Mouse (Mus musculus) lung, embryonic 15.5 days (tissue): ENCODE results near the gene Crb1. TPM values are rescaled to one million over a fixed set of nuclear protein-coding genes. Genes with fewer than 3 reads are reported as not detected.
"Not testable (repeated sequence)": the region's sequence is repeated elsewhere in the genome, so short reads cannot be mapped to it uniquely, and the experiment has no call there.

Experiments
- ATAC-seq: fragments of 200-750 bp; cut with Nextera tagmentation; 2 replicates; pipeline ENCODE4 v1.8.0; 2017; ENCODE audit warnings: moderate number of reproducible peaks, borderline replicate concordance; ENCODE audit not compliant: low FRiP score, low TSS enrichment; ENCODE audit errors: extremely low read depth
- H3K27ac ChIP-seq: fragments of 300-500 bp; sonication (generic); 2 replicates; pipeline ENCODE4 v1.5.1; 2015; ENCODE audit warnings: moderate library complexity, mild to moderate bottlenecking, inconsistent platforms
- H3K27me3 ChIP-seq: fragments of 300-500 bp; sonication (generic); 2 replicates; pipeline ENCODE4 v1.6.1; 2015; ENCODE audit warnings: inconsistent platforms
- H3K36me3 ChIP-seq: fragments of 300-500 bp; sonication (generic); 2 replicates; pipeline ENCODE4 v1.6.1; 2015; ENCODE audit warnings: inconsistent platforms
- H3K4me1 ChIP-seq: fragments of 300-500 bp; sonication (generic); 2 replicates; pipeline ENCODE4 v1.6.1; 2015; ENCODE audit warnings: inconsistent platforms
- H3K4me2 ChIP-seq: fragments of 300-500 bp; sonication (generic); 2 replicates; pipeline ENCODE4 v1.6.1; 2015; ENCODE audit warnings: inconsistent platforms, mild to moderate bottlenecking, moderate library complexity
- H3K4me3 ChIP-seq: fragments of 300-500 bp; sonication (generic); 2 replicates; pipeline ENCODE4 v1.5.1; 2015; ENCODE audit warnings: mild to moderate bottlenecking, inconsistent platforms
- H3K9ac ChIP-seq: fragments of 300-500 bp; sonication (generic); 2 replicates; pipeline ENCODE4 v1.6.1; 2015; ENCODE audit warnings: inconsistent platforms
- H3K9me3 ChIP-seq: fragments of 300-500 bp; sonication (generic); 2 replicates; pipeline ENCODE4 v1.6.1; 2016; ENCODE audit warnings: inconsistent platforms
- WGBS: fragments of 180-500 bp; shearing (Covaris S2); methylation state at CpG from one replicate; pipeline ENCODE4 v1.1.7; 2015; 5-methylcytosine and 5-hydroxymethylcytosine counted together
- polyA plus RNA-seq: library from polyadenylated mRNA; unstranded; fragments of >200 nt; fragmentation: Nextera tagmentation; extraction: Ambion mirVana; gene quantifications from 2 replicates; pipeline ENCODE4 v1.2.1, GENCODE M21; 2015

The Crb1 gene
- polyA plus RNA-seq, 1 experiment from 2014 or later: 0.05 TPM

DNA sequence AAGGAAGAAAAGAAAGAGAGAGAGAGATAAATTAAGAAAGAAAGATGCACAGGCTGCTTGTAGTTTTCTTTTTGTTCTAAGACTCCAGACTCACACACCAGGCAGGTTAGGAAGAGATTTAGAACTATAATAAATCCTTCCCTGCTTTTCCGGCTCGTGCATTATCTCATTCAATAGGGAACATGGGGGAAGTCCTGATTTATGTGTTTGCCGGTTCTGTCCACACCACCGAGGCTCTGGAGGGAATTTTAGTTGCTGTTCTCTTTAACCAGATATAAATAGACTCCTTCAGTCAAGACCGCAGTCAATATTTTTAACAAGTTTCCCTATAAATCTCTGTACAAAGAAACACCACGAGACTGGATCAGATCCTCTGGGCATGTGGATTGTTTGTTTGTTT lies 57.1 kb downstream of the Crb1 start:
- Histone ChIP-seq H3K4me3 (no peak overlapping the region), H3K9ac (no peak overlapping the region), H3K27me3 (no peaks in the 10 kb centered on the region), H3K36me3 (no peaks in the 10 kb centered on the region), H3K4me2 (no peak overlapping the region), H3K27ac (no peak overlapping the region), H3K9me3 (no peaks in the 10 kb centered on the region), H3K4me1 (no peaks in the 10 kb centered on the region)
- no peak for ATAC-seq
- WGBS: 50% methylated on average over 6 of the region's 6 CpGs

DNA sequence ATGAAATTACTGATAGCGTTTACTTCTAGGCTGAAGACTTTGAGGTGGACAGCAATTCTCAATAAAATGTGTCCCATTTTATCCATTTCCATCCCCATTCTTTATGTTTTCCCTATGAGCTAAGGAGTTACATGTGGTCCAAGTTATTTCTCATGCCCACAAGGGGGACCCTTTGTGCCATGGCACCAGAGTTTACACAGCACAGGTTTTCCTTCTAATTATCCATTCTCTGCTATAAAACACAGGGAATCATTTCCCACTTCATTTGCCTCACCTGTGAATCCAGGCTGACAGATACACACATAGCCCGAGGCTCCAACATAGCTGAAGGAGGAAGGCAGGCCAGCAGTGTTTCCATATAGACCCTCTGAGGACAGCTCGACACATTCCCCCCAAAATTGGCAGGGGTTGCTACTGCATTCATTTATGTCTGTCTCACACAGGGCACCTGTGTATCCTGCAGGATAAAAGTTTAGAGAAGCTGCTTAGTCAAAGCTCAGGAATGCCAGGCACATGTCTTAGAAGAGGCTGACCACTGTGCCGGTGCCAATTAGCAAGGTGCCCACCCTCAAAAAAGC lies 62.5 kb downstream of the Crb1 start:
- ATAC-seq: no peak
- Histone ChIP-seq H3K27me3 (no peaks in the 10 kb centered on the region), H3K4me2 (no peak overlapping the region), H3K4me1 (no peaks in the 10 kb centered on the region), H3K9ac (no peak overlapping the region), H3K36me3 (no peaks in the 10 kb centered on the region), H3K27ac (no peak overlapping the region), H3K4me3 (no peak overlapping the region), H3K9me3 (no peaks in the 10 kb centered on the region)
- WGBS: 74% methylated on average over 4 of the region's 4 CpGs

DNA sequence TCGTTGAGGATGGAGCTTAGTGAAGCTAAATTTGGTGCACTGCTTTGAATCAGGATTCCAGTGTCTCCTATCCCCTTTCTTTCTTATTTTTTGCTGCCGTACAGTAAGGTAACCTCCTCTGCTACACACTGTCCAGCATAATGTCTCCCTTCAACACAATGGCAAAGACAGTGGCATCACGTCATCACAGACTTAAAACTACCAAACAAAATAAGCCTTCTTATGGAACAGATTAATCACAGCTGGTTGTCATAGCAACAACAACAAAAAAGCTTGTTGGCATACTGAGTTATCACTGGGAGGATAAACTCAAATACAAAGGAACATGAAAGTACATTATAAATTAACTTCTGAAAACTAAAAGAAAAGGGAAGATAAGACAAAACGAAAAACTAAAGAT lies 68.0 kb downstream of the Crb1 start:
- Histone ChIP-seq H3K27ac (no peak overlapping the region), H3K36me3 (no peaks in the 10 kb centered on the region), H3K4me2 (no peak overlapping the region), H3K4me3 (no peak overlapping the region), H3K9me3 (no peaks in the 10 kb centered on the region), H3K9ac (no peak overlapping the region), H3K4me1 (no peaks in the 10 kb centered on the region), H3K27me3 (no peaks in the 10 kb centered on the region)
- WGBS: 61% methylated on average over 4 of the region's 4 CpGs
- no peak for ATAC-seq

DNA sequence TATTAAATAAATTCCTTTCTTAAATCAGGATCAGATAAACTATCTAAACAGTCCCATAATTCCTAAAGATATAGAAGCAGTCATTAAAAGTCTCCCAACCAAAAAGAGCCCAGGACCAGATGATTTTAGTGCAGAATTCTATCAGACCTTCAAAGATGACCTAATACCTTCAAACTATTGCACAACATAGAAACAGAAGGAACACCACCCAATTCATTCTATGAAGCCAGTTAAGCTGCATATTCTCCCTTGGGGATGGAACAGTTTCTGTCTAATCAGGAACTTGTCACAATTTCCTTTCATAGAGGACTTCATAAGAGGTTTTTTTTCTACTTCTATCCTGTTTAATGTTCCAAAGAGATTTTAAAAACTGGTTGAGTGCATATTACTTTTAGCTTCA lies 74.4 kb downstream of the Crb1 start:
- H3K4me3 ChIP-seq, H3K36me3 ChIP-seq, H3K9me3 ChIP-seq, H3K27ac ChIP-seq, H3K27me3 ChIP-seq, H3K4me1 ChIP-seq, ATAC-seq, H3K9ac ChIP-seq, H3K4me2 ChIP-seq: not testable (repeated sequence)

DNA sequence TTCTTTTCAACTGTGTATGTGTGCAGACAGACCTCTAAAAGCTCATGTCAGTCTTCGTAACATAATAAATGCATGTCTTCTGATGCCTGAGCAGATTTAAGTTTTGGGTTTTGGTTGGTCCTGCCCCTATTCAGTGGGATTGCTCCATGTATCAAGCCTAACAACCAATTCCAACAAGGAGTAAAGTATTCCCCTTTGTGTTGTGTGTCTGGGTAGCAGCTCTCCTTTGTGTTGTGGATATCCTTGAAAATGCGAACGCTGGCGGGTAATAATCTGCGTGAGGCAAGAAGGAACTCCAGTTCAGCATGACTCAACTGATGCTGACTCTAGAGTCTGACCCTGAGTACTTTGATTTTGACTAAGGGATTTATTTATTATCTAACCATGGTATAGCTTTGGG lies 75.1 kb downstream of the Crb1 start:
- Histone ChIP-seq H3K27me3 (no peaks in the 10 kb centered on the region), H3K4me1 (no peaks in the 10 kb centered on the region), H3K27ac (no peak overlapping the region), H3K9ac (no peak overlapping the region), H3K4me2 (no peak overlapping the region), H3K36me3 (no peaks in the 10 kb centered on the region), H3K4me3 (no peak overlapping the region), H3K9me3 (no peaks in the 10 kb centered on the region)
- WGBS: 90% methylated on average over 5 of the region's 5 CpGs
- ATAC-seq: no peak

DNA sequence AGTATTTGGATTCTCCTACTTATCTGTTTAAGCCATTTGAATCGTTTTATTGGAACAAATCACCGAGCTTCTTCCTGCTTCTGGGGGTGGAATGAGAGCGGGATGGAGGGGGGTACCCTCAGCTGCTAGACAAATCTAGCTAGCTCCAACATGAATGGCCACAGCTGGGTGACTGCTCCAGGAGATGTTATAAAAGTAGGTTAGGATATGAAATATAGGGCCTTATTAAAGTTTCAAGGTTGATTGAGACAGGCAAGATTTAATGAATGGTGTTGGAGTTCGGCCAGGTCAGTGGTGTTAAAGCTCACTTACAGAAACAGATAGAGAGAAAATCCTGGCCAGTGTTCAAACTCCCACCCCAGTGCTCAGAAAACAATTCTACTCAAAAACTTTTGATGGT lies 84.9 kb downstream of the Crb1 start:
- H3K27ac ChIP-seq: no peak overlapping the region
- H3K9ac ChIP-seq: no peak overlapping the region
- 65% methylated on average over 4 of the region's 4 CpGs for WGBS
- no peaks in the 10 kb centered on the region for H3K4me1 ChIP-seq
- no peaks in the 10 kb centered on the region for H3K36me3 ChIP-seq
- H3K4me3 ChIP-seq: no peak overlapping the region
- no peak for ATAC-seq
- H3K4me2 ChIP-seq: no peak overlapping the region
- H3K27me3 ChIP-seq: no peaks in the 10 kb centered on the region
- no peaks in the 10 kb centered on the region for H3K9me3 ChIP-seq

DNA sequence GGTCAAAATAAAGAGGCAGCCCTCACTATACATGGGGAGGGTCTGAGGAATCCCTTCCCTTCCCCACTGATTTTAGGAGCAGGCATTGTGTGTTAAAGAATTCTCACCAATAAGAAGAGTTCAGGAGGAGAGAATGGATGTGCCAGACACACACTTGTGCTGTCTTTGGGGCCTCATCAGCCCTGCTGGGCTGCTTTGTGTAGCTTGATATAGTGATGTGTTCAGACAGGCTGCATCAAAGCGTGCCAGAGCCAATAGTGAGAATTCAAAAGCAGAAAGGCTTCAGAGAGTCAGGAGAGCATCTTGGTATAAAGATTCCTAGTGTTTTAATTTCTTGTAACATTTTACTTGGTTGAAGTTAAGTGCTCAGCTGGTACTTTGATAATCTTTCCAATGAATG lies 85.3 kb downstream of the Crb1 start:
- Histone ChIP-seq H3K9me3 (no peaks in the 10 kb centered on the region), H3K9ac (no peak overlapping the region), H3K27me3 (no peaks in the 10 kb centered on the region), H3K36me3 (no peaks in the 10 kb centered on the region), H3K4me1 (no peaks in the 10 kb centered on the region), H3K4me3 (no peak overlapping the region), H3K27ac (no peak overlapping the region), H3K4me2 (no peak overlapping the region)
- whole genome bisulfite sequencing: 59% methylated on average over 1 of the region's 1 CpGs
- ATAC-seq: no peak

DNA sequence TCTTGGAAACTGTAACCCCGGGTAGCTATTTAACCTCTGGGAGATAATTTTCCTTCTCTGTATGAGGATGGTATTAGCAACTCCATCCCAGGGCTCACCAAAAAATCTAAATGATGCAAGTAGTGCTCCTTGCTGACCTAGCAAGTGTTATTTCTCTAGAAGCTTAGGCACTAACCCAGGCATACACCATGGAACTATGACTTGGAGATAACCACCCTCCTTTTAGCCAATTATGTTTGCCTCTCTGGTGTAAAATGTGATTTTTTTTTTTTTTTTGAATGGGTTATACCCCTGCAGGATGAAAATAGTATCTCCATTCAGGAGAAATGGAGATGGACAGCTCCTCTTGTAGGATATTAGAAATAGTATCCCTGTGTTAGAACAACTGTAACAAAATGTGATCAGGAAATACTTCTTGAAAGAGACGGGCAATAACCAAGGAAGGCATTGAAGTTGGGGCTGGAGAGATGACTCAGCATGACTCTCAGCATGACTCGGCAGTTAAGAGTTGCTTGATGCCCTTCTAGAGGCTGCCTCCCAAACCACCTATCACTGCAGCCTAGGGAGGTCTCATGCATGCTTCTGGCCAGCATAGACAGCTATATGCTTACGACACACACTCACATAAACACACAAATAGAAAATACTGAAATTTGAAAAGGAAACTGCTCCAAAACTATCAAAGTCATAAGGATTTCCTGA lies 100.1 kb downstream of the Crb1 start:
- Histone ChIP-seq H3K9ac (no peak overlapping the region), H3K4me2 (no peak overlapping the region), H3K36me3 (no peaks in the 10 kb centered on the region), H3K4me3 (no peak overlapping the region), H3K4me1 (no peaks in the 10 kb centered on the region), H3K27me3 (no peaks in the 10 kb centered on the region), H3K27ac (no peak overlapping the region), H3K9me3 (no peaks in the 10 kb centered on the region)
- no peak for ATAC-seq
- 71% methylated on average over 4 of the region's 4 CpGs for WGBS

DNA sequence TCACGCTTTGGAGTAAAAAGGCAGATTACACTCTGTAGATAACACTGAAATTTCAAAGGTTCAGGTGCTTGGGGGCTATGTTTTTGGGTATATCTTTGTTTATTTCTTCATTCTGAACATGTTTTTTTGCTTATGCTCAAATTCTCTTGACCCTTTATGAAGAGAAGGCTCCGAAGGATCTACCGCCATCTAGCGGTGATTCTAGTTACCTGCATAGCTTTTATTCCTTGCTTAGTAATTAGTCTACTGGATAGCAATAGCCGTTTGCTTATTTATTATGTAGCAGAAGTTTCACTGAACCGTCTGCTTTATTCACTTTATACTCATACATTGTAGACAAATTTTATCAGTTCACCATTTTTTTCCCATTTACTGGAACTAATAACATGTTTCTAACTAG lies 109.1 kb downstream of the Crb1 start:
- 15% methylated on average over 6 of the region's 6 CpGs for WGBS
- H3K36me3 ChIP-seq: no peaks in the 10 kb centered on the region
- no peak overlapping the region for H3K4me3 ChIP-seq
- no peaks in the 10 kb centered on the region for H3K9me3 ChIP-seq
- H3K9ac ChIP-seq: no peak overlapping the region
- H3K4me2 ChIP-seq: no peak overlapping the region
- no peak for ATAC-seq
- no peaks in the 10 kb centered on the region for H3K4me1 ChIP-seq
- no peaks in the 10 kb centered on the region; the same call in 1 of the 2 replicates for H3K27me3 ChIP-seq
- no peak overlapping the region for H3K27ac ChIP-seq

DNA sequence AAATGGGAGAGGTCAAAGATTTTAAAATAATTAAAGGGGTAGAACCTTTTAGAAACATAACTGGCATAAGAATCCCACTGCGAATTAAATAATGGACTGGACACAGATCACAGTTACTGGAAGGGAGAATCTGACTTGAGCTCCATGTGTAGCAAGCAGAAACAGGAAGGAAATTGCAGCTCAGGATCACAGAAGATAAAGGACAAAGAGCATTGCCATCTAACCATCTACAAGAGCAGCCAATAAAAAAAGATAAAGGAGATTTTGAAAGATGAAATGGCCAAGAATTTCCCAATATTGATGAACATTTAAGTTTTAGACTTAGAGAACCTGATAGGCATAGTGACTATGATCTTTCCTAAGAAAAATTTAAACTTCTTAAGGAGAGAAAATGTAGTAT lies 112.7 kb downstream of the Crb1 start:
- Histone ChIP-seq H3K4me1 (no peaks in the 10 kb centered on the region), H3K9me3 (no peaks in the 10 kb centered on the region), H3K9ac (no peak overlapping the region), H3K4me2 (no peak overlapping the region), H3K36me3 (no peaks in the 10 kb centered on the region), H3K4me3 (no peak overlapping the region), H3K27ac (no peak overlapping the region), H3K27me3 (no peaks in the 10 kb centered on the region)
- WGBS: 82% methylated on average over 1 of the region's 1 CpGs
- no peak for ATAC-seq

DNA sequence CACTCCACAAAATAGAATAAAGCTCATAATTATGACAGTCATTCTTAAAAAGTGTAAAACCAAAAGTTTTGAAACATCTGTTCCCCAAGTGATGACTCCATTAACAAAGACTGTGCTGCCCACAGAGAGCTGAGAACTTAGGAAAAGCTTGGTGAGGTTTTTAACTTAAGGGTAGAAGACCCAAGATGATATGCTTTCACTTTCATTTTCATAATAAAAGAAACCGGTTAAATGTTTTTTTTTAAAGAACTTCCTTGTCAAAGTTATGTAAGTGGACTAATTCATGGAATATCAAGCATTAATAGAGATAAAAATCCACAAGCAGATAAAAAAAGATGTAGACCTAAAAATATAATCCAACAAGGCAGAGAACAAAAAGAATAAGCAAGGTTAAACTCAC lies 113.7 kb downstream of the Crb1 start:
- Histone ChIP-seq H3K27me3 (no peaks in the 10 kb centered on the region), H3K4me1 (no peaks in the 10 kb centered on the region), H3K9ac (no peak overlapping the region), H3K36me3 (no peaks in the 10 kb centered on the region), H3K27ac (no peak overlapping the region), H3K4me3 (no peak overlapping the region), H3K4me2 (no peak overlapping the region), H3K9me3 (no peaks in the 10 kb centered on the region)
- no peak for ATAC-seq
- WGBS: 48% methylated on average over 1 of the region's 1 CpGs

DNA sequence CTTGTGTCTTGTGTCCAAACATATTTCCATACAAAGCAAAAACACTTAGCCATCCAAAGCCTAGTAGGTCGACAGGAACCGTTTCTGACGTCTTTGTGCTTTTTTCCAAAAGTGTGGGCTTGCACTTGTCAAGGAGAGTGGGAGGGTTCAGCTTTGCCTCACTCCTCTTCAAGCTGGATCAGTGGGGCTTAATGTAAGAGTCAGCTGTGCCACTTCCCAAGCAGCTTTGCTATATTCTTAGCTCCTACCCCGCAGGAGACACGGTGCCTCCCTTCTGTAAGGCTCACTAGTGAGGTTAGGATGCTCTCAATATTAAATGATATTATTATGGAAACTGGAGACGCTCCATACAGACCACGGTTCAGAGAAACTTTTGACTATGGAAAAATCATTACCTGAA lies 121.3 kb downstream of the Crb1 start:
- Histone ChIP-seq H3K27me3 (no peaks in the 10 kb centered on the region), H3K27ac (no peak overlapping the region), H3K4me1 (no peaks in the 10 kb centered on the region), H3K9ac (no peak overlapping the region), H3K36me3 (no peaks in the 10 kb centered on the region), H3K9me3 (no peaks in the 10 kb centered on the region), H3K4me2 (no peak overlapping the region), H3K4me3 (no peak overlapping the region)
- WGBS: 53% methylated on average over 7 of the region's 7 CpGs
- ATAC-seq: no peak

DNA sequence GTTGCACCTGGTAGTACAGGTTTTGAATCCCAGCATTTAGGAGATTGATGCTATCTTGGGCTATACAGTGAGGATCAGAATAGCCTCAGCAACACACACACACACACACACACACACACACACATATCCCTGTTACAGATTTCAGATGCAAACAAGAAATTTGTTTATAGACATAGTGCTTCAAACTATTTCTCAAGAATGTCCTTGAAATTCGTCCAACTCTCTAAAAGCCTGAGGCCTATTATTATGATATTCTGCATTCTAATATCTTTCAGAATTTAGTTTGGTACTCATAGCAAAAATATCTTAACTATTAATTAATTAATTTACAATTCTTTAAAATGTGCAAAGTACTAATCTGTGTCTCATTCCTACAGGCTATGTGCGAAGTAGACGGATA lies 124.9 kb downstream of the Crb1 start:
- H3K4me3 ChIP-seq: no peak overlapping the region
- WGBS: 63% methylated on average over 3 of the region's 3 CpGs

More for the DNA sequence above, 124.9 kb downstream of the Crb1 start:
- Histone ChIP-seq H3K4me2 (no peak overlapping the region), H3K27me3 (no peaks in the 10 kb centered on the region), H3K27ac (no peak overlapping the region), H3K9me3 (no peaks in the 10 kb centered on the region), H3K36me3 (no peaks in the 10 kb centered on the region), H3K4me1 (no peaks in the 10 kb centered on the region), H3K9ac (no peak overlapping the region)
- no peak; the same call in 1 of the 2 replicates for ATAC-seq
